Mouse (Mus musculus): ENCODE data around the gene St5. TPM values are rescaled to one million over a fixed set of nuclear protein-coding genes. Genes with fewer than 3 reads are reported as not detected.

Gene St5
- polyA plus RNA-seq, 1 experiment, result 42.2 TPM

DNA sequence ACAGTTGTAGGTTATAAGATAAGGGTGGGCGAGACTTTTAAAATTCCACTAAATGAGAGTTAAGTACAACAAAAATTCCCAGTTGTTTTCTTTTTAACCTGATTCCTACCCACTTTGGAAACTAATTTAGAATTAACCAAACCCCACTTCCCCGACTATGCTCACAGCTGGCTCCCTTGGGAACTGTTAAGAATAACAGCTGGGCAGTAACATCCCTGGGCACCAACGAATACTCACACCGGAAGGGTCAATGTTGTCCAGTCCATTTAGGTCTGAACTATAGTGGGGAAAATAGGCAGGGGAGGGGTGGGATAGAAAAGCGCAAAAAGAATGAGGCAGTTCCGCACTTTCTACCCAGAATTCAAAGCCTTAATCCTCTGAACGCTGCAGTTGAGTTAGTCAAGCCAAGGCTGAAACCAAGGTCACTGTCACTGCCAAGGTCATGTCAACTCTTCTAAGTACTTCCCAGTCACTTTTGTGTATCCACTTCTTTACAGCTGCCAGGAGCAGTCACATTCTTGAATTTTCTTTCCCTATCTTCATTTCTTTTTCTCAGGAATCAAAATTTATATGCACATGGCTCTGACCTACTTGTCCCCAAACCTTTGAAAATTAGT is 96.3 kb downstream of the St5 start:
- H3K4me1 ChIP-seq (ENCODE audit: control insufficient read depth, insufficient read depth, low read length), result no peaks in the 10 kb centered on the region
- H3K27me3 ChIP-seq (ENCODE audit: control insufficient read depth, insufficient read depth, low read length, poor library complexity, severe bottlenecking), result no peaks in the 10 kb centered on the region
- no peaks in the 10 kb centered on the region for H3K9me3 ChIP-seq (replicated peaks; ENCODE audit: control insufficient read depth, insufficient read depth, low read length, poor library complexity, severe bottlenecking)
- no peak overlapping the region for H3K4me3 ChIP-seq (ENCODE audit: low read depth, low read length)
- H3K36me3 ChIP-seq (ENCODE audit: control insufficient read depth, insufficient read depth, low read length, poor library complexity, severe bottlenecking), result no peaks in the 10 kb centered on the region
- no peak overlapping the region for H3K9ac ChIP-seq (ENCODE audit: low read depth, poor library complexity, severe bottlenecking)
- no peak overlapping the region for H3K27ac ChIP-seq (ENCODE audit: insufficient read depth, low read length)
- no peak for TF ChIP-seq POLR2A (IDR thresholded peaks at IDR 0.05; ENCODE audit: insufficient read depth, low read length)

DNA sequence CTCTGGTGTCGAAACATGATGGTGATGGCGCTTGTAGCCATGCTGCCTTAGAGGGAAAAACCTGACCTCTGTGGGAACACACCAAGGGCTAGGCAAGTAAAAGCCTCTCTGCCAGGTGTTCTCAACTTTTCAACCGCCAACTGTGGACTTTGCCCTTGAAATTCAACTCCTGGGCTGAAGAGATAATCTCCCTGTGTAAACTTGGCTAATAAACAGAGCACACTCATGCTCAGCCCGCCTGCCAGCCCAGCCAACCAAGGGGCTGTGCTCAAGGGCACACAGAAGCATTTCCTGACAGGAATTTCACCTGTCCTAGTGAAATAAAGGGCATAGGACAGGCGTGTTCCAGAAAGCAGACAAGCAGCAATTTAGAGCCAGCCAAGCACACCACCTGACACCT is 100.8 kb downstream of the St5 start:
- no peak for TF ChIP-seq EP300 (IDR thresholded peaks at IDR 0.05; ENCODE audit: insufficient read depth, low read depth, low read length)
- TF ChIP-seq CTCF (IDR thresholded peaks at IDR 0.05; ENCODE audit: low read depth, low read length), result no peak
- TF ChIP-seq POLR2A (IDR thresholded peaks at IDR 0.05; ENCODE audit: insufficient read depth, low read length), result no peak
- Histone ChIP-seq H3K4me3 (ENCODE audit: low read depth, low read length) (no peak overlapping the region), H3K36me3 (ENCODE audit: control insufficient read depth, insufficient read depth, low read length, poor library complexity, severe bottlenecking) (no peaks in the 10 kb centered on the region), H3K27me3 (ENCODE audit: control insufficient read depth, insufficient read depth, low read length, poor library complexity, severe bottlenecking) (no peaks in the 10 kb centered on the region), H3K4me1 (ENCODE audit: control insufficient read depth, insufficient read depth, low read length) (no peaks in the 10 kb centered on the region), H3K27ac (ENCODE audit: insufficient read depth, low read length) (no peak overlapping the region), H3K9ac (ENCODE audit: low read depth, poor library complexity, severe bottlenecking) (no peak overlapping the region), H3K9me3 (replicated peaks; ENCODE audit: control insufficient read depth, insufficient read depth, low read length, poor library complexity, severe bottlenecking) (no peaks in the 10 kb centered on the region)

DNA sequence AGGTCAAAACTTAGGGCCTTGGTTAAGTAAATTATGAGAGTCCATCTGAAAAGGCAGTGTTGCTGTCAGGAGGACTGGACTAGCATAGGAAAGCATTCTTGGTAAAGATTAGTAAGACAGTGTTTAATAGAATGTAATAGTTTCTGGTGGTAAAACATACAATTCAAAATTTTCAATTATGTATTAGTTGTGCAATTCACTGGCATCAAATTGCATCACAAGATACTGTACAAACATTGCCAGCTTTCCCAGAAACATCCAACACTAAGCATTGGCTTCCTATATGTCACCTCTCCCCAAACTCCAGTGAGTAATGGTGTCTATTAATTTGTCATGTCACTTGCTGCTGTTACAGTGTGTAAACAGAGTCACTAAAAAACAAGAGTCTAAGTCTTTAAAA is 101.4 kb downstream of the St5 start:
- Histone ChIP-seq H3K9me3 (replicated peaks; ENCODE audit: control insufficient read depth, insufficient read depth, low read length, poor library complexity, severe bottlenecking) (no peaks in the 10 kb centered on the region), H3K27ac (ENCODE audit: insufficient read depth, low read length) (no peak overlapping the region), H3K4me3 (ENCODE audit: low read depth, low read length) (no peak overlapping the region), H3K4me1 (ENCODE audit: control insufficient read depth, insufficient read depth, low read length) (no peaks in the 10 kb centered on the region), H3K9ac (ENCODE audit: low read depth, poor library complexity, severe bottlenecking) (no peak overlapping the region), H3K36me3 (ENCODE audit: control insufficient read depth, insufficient read depth, low read length, poor library complexity, severe bottlenecking) (no peaks in the 10 kb centered on the region), H3K27me3 (ENCODE audit: control insufficient read depth, insufficient read depth, low read length, poor library complexity, severe bottlenecking) (no peaks in the 10 kb centered on the region)
- TF ChIP-seq EP300 (IDR thresholded peaks at IDR 0.05; ENCODE audit: insufficient read depth, low read depth, low read length) (no peak), POLR2A (IDR thresholded peaks at IDR 0.05; ENCODE audit: insufficient read depth, low read length) (no peak), CTCF (IDR thresholded peaks at IDR 0.05; ENCODE audit: low read depth, low read length) (no peak)

DNA sequence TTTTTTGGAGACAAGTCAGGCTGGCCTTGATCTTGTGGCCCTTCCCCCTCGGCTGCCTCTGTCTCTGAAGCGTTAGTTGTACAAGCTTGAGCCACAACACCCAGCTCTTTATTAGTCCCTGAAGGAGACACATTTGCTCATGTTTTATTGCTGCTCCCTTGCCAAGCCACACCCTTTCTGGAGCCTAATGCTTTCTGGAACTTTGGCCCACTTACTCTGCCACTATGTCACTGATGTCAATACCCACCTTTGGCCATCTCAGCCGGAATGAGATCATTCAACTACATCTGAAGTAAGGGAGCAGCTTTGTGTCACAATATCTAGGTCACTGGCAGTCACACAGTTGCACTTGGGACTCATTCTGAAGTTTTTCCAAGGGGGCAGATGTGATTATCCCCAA is 102.7 kb downstream of the St5 start:
- Histone ChIP-seq H3K4me3 (ENCODE audit: low read depth, low read length) (no peak overlapping the region), H3K9me3 (replicated peaks; ENCODE audit: control insufficient read depth, insufficient read depth, low read length, poor library complexity, severe bottlenecking) (no peaks in the 10 kb centered on the region), H3K36me3 (ENCODE audit: control insufficient read depth, insufficient read depth, low read length, poor library complexity, severe bottlenecking) (no peaks in the 10 kb centered on the region), H3K27ac (ENCODE audit: insufficient read depth, low read length) (no peak overlapping the region), H3K27me3 (ENCODE audit: control insufficient read depth, insufficient read depth, low read length, poor library complexity, severe bottlenecking) (no peaks in the 10 kb centered on the region), H3K4me1 (ENCODE audit: control insufficient read depth, insufficient read depth, low read length) (no peaks in the 10 kb centered on the region), H3K9ac (ENCODE audit: low read depth, poor library complexity, severe bottlenecking) (no peak overlapping the region)
- TF ChIP-seq POLR2A (IDR thresholded peaks at IDR 0.05; ENCODE audit: insufficient read depth, low read length) (no peak), CTCF (IDR thresholded peaks at IDR 0.05; ENCODE audit: low read depth, low read length) (no peak), EP300 (IDR thresholded peaks at IDR 0.05; ENCODE audit: insufficient read depth, low read depth, low read length) (no peak)

DNA sequence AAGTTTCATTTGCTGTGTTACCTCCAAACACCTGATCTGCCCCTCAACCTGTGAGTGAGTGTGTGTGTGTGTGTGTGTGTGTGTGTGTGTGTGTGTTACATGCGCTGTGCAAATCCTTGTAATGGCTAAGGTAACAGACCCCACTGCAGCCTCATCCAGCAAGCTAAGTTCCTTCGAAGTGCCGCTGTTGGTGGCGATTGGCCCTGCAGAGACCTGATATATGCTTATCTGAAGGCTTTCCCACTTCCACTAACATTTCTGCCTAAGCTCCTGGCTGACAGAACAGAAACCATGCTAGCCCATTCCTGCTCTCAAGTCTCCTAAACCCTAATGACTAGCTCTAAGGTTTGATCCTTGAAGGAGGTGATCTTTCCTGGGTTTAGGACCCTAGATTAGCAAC is 103.4 kb downstream of the St5 start:
- Histone ChIP-seq H3K4me1 (ENCODE audit: control insufficient read depth, insufficient read depth, low read length) (no peaks in the 10 kb centered on the region), H3K9ac (ENCODE audit: low read depth, poor library complexity, severe bottlenecking) (no peak overlapping the region), H3K4me3 (ENCODE audit: low read depth, low read length) (no peak overlapping the region), H3K9me3 (replicated peaks; ENCODE audit: control insufficient read depth, insufficient read depth, low read length, poor library complexity, severe bottlenecking) (no peaks in the 10 kb centered on the region), H3K36me3 (ENCODE audit: control insufficient read depth, insufficient read depth, low read length, poor library complexity, severe bottlenecking) (no peaks in the 10 kb centered on the region), H3K27me3 (ENCODE audit: control insufficient read depth, insufficient read depth, low read length, poor library complexity, severe bottlenecking) (no peaks in the 10 kb centered on the region), H3K27ac (ENCODE audit: insufficient read depth, low read length) (no peak overlapping the region)
- no peak for TF ChIP-seq CTCF (IDR thresholded peaks at IDR 0.05; ENCODE audit: low read depth, low read length)
- TF ChIP-seq POLR2A (IDR thresholded peaks at IDR 0.05; ENCODE audit: insufficient read depth, low read length), result no peak
- no peak for TF ChIP-seq EP300 (IDR thresholded peaks at IDR 0.05; ENCODE audit: insufficient read depth, low read depth, low read length)

DNA sequence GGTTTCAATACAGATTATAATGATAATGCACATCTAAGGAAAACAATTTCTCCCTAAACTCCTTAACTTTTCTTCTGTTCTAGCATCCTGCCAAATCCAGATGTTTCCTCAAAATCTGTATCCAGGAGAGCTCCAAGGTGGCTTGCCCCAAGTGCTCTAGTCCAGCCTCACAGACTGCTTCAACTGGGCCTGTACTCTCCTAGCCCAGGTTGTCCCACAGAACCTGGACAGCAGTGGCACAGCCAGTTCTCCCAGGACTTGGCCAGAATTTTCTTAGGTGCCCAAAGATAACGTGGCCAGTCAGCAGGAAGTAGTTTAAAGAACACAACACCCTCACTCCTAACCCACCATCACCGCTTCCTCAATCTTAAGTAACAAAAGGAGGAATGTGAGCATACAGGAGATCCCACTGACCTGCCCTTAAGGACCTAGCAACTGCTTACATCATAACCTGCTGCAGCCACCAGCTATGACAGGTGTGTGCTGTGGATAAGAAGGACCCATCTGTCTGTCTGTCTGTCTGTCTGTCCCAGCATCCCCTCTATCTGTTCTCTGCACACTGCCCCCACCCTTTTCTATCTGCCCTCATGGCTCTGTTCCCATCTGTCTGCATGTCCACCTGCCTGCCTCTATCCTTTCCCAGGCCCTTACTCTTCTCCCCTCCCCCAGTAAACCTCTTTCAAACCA is 108.4 kb downstream of the St5 start:
- H3K9ac ChIP-seq (ENCODE audit: low read depth, poor library complexity, severe bottlenecking), result no peak overlapping the region

More for the DNA sequence above, 108.4 kb downstream of the St5 start:
- Histone ChIP-seq H3K36me3 (ENCODE audit: control insufficient read depth, insufficient read depth, low read length, poor library complexity, severe bottlenecking) (no peaks in the 10 kb centered on the region), H3K27me3 (ENCODE audit: control insufficient read depth, insufficient read depth, low read length, poor library complexity, severe bottlenecking) (no peaks in the 10 kb centered on the region), H3K4me1 (ENCODE audit: control insufficient read depth, insufficient read depth, low read length) (no peaks in the 10 kb centered on the region), H3K4me3 (ENCODE audit: low read depth, low read length) (no peak overlapping the region), H3K27ac (ENCODE audit: insufficient read depth, low read length) (no peak overlapping the region), H3K9me3 (replicated peaks; ENCODE audit: control insufficient read depth, insufficient read depth, low read length, poor library complexity, severe bottlenecking) (no peaks in the 10 kb centered on the region)
- TF ChIP-seq POLR2A (IDR thresholded peaks at IDR 0.05; ENCODE audit: insufficient read depth, low read length), result no peak
- TF ChIP-seq CTCF (IDR thresholded peaks at IDR 0.05; ENCODE audit: low read depth, low read length), result no peak
- TF ChIP-seq EP300 (IDR thresholded peaks at IDR 0.05; ENCODE audit: insufficient read depth, low read depth, low read length), result no peak

Measured in ES-Bruce4 (cell line).